Mouse (Mus musculus): Measurements from ENCODE around the gene Ccndbp1. TPM values are rescaled to one million over a fixed set of nuclear protein-coding genes. Genes with fewer than 3 reads are reported as not detected.
"Not testable (repeated sequence)": the region's sequence is repeated elsewhere in the genome, so short reads cannot be mapped to it uniquely, and the experiment has no call there.

Gene Ccndbp1
- polyA plus RNA-seq, 1 experiment from 2014 or later, result 48.6 TPM

DNA sequence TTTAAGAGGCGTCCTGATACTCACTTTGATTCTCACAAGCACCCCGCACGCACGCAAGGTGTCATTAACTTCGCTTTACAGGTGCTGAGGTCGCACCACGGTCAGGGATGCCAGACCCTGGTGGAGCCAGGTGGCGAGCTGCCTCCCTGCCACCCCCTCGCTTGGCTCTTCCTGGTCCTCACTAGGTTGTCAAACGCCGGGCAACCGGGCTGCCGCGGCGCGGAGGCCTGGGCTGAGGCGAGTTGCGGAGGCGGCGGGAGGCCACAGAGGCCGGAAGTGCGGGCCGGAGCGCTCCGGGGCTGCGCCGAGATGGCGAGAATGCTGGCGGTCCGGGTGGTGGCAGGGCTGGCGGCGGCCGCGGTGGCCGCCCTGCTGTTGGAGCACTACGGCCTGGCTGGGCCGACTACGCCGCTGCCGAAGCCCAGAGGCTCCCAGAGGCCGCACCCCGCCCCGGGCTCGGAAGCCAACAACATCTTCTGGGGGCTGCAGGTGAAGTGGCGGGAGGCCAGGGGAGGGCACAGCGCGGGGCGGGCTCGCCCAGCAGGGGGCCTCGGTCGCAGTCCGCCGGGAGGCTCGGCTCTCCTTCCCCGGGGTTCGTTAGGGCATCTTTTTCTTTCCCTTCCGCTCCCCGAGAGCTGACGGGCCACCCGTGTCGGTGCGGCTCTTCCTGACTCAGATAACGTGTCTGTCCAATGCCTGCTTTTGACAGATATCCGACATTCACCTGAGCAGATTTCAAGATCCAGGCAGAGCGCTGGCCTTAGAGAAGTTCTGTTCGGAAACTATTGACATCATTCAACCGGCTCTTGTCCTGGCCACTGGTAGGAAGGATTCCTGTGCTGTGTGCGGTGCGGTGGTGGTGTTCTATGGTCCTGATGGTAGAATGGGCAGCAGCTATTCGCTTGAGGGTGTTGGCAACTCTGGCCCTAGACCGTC, 30.9 kb upstream of the Ccndbp1 start, which contains the start of gene Tmem62:
Gene Tmem62 (plus strand): TSS at position 28 of the 936 bp plus-strand sequence.
- peak within 1 kb of the TSS; percentile 61 for H3K9ac ChIP-seq
- H3K9me3 ChIP-seq (replicated peaks), result no peaks in the 10 kb centered on the region
- H3K4me2 ChIP-seq, result peak within 1 kb of the TSS; percentile 81
- H3K27ac ChIP-seq, result peak within 1 kb of the TSS; percentile 64
- no peaks in the 10 kb centered on the region for H3K27me3 ChIP-seq
- ATAC-seq (replicated peaks; ENCODE audit: low FRiP score), result peak; percentile 86
- H3K4me3 ChIP-seq (replicated peaks), result peak within 1 kb of the TSS; percentile 70
- 2% methylated on average over 56 of the region's 71 CpGs for WGBS
- peaks cover 8% of the 10 kb centered on the region; the same call in 1 of the 2 replicates for H3K4me1 ChIP-seq
- H3K36me3 ChIP-seq, result no peaks in the 10 kb centered on the region

GRCm38 (mm10) chr2:120977926-120978692, 30.1 kb upstream of the Ccndbp1 start:
- Histone ChIP-seq H3K9ac (peak overlapping the region; percentile 61; the same call in 1 of the 2 replicates), H3K36me3 (no peaks in the 10 kb centered on the region), H3K27ac (peak overlapping the region; percentile 64; the same call in 1 of the 2 replicates), H3K27me3 (no peaks in the 10 kb centered on the region), H3K4me1 (peaks cover 5% of the 10 kb centered on the region; the same call in 1 of the 2 replicates), H3K9me3 (replicated peaks) (no peaks in the 10 kb centered on the region), H3K4me3 (replicated peaks) (peak overlapping the region; percentile 70), H3K4me2 (peak overlapping the region; percentile 81)
- 74% methylated on average over 8 of the region's 8 CpGs for WGBS
- ATAC-seq (replicated peaks; ENCODE audit: low FRiP score), result peak; percentile 12; the same call in 1 of the 2 replicates

DNA sequence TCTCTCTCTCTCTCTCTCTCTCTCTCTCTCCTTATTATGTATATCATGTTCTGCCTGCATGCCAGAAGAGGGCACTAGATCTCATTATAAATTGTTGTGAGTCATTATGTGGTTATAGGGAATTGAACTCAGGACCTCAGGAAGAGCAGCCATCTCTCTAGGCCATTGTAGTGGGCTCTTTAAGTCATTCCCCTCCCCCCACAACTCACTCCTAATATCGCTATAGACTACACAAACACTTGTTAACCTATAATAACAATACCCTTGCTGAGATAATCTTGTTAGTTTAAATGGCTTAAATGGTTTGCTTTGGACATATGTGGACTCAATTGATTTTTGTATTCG, 29.5 kb upstream of the Ccndbp1 start:
- Histone ChIP-seq H3K27ac (no peak overlapping the region), H3K36me3 (no peaks in the 10 kb centered on the region), H3K27me3 (no peaks in the 10 kb centered on the region), H3K4me2 (no peak overlapping the region), H3K4me1 (0 out of 2 replicates have a peak, but pooled peaks cover 5% of the 10 kb centered on the region), H3K4me3 (replicated peaks) (no peak overlapping the region), H3K9me3 (replicated peaks) (no peaks in the 10 kb centered on the region), H3K9ac (no peak overlapping the region)
- no peak for ATAC-seq (replicated peaks; ENCODE audit: low FRiP score)
- WGBS, result 70% methylated on average over 2 of the region's 2 CpGs

GRCm38 (mm10) chr2:120979819-120980218, 28.4 kb upstream of the Ccndbp1 start:
- Histone ChIP-seq H3K9ac (no peak overlapping the region), H3K9me3 (replicated peaks) (no peaks in the 10 kb centered on the region), H3K4me3 (replicated peaks) (no peak overlapping the region), H3K27ac (no peak overlapping the region), H3K36me3 (no peaks in the 10 kb centered on the region), H3K4me1 (0 out of 2 replicates have a peak, but pooled peaks cover 5% of the 10 kb centered on the region), H3K27me3 (no peaks in the 10 kb centered on the region), H3K4me2 (no peak overlapping the region)
- no peak for ATAC-seq (replicated peaks; ENCODE audit: low FRiP score)
- WGBS, result 100% methylated on average over 1 of the region's 1 CpGs

DNA sequence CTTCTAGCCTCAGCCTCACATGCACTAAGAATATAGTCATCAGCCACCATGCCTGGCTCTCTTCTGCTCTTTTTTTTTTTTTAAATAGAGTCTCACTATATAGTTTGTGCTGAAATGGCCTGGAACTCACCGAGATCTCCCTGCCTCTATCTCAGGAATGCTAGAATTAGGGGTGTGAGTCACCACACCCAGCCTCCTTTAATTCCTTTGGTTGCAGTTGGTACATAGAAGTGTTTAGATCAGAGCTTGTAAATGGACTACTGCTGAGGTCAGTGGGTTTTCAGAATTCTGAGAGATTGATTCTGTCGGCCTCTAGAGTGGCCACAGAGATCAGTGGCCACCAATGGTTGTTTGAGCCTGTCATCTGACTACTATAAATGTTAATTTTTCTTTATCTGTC, 27.3 kb upstream of the Ccndbp1 start:
- no peak overlapping the region for H3K9ac ChIP-seq
- 78% methylated on average over 2 of the region's 2 CpGs for WGBS
- no peak overlapping the region for H3K27ac ChIP-seq
- no peak overlapping the region for H3K4me3 ChIP-seq (replicated peaks)
- H3K4me2 ChIP-seq, result no peak overlapping the region
- H3K9me3 ChIP-seq (replicated peaks), result no peaks in the 10 kb centered on the region
- H3K36me3 ChIP-seq, result no peaks in the 10 kb centered on the region
- H3K27me3 ChIP-seq, result no peaks in the 10 kb centered on the region
- no peak for ATAC-seq (replicated peaks; ENCODE audit: low FRiP score)
- 0 out of 2 replicates have a peak, but pooled peaks cover 5% of the 10 kb centered on the region for H3K4me1 ChIP-seq

DNA sequence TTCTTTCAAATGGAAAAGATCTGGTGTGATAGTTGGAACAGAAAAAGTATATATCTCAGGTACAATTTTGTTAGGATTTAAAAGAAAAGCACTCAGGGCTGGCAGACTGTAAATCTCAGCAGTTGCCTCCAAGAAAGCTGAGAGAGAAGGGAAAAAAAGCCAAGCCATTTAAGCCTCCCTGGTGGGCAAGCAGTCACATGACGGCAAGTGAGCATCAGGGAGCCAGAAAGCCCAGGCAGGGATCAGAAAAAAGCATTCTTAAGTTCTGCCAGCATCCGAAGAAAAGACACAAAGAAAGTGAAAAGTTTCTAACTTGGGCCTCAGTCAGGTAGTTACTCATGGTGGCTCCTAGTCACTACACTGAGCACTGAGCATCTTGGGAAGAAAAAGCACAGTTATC, 24.6 kb upstream of the Ccndbp1 start:
- no peaks in the 10 kb centered on the region for H3K9me3 ChIP-seq (replicated peaks)
- no peaks in the 10 kb centered on the region for H3K27me3 ChIP-seq
- no peak for ATAC-seq (replicated peaks; ENCODE audit: low FRiP score)
- no peaks in the 10 kb centered on the region for H3K36me3 ChIP-seq
- no peaks in the 10 kb centered on the region for H3K4me1 ChIP-seq
- WGBS, result 25% methylated on average over 2 of the region's 2 CpGs
- H3K27ac ChIP-seq, result no peak overlapping the region
- H3K9ac ChIP-seq, result no peak overlapping the region
- no peak overlapping the region for H3K4me3 ChIP-seq (replicated peaks)
- no peak overlapping the region for H3K4me2 ChIP-seq

GRCm38 (mm10) chr2:120985241-120985640, 23.0 kb upstream of the Ccndbp1 start:
- ATAC-seq (replicated peaks; ENCODE audit: low FRiP score), result no peak
- Histone ChIP-seq H3K27ac (no peak overlapping the region), H3K4me1 (no peaks in the 10 kb centered on the region), H3K9ac (no peak overlapping the region), H3K4me3 (replicated peaks) (no peak overlapping the region), H3K36me3 (no peaks in the 10 kb centered on the region), H3K27me3 (no peaks in the 10 kb centered on the region), H3K9me3 (replicated peaks) (no peaks in the 10 kb centered on the region), H3K4me2 (no peak overlapping the region)
- 95% methylated on average over 1 of the region's 1 CpGs for WGBS

DNA sequence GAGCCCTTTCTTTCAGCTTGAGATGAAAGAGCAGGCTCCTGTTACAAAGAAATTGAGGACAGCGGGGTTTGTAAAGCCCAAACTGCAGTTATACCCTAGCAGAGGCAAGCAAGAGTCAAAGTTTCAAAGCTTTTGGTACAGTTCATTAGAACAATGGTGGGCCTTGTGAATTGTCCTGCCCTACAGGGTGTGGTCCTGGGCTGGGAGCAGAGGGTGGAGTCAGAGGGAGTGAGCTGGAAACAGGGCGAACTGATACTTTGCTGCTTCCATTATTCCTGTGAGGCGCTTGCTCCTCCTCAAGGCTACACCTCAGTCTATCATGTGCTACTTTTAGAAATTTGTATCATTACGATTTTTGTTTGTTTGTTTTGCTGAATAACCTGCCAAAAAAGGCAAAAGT, 17.0 kb upstream of the Ccndbp1 start:
- H3K9me3 ChIP-seq (replicated peaks), result no peaks in the 10 kb centered on the region
- H3K4me2 ChIP-seq, result no peak overlapping the region
- no peaks in the 10 kb centered on the region for H3K27me3 ChIP-seq
- no peak overlapping the region for H3K4me3 ChIP-seq (replicated peaks)
- no peak overlapping the region for H3K27ac ChIP-seq
- H3K4me1 ChIP-seq, result no peaks in the 10 kb centered on the region
- ATAC-seq (replicated peaks; ENCODE audit: low FRiP score), result no peak
- no peaks in the 10 kb centered on the region for H3K36me3 ChIP-seq
- WGBS, result 74% methylated on average over 4 of the region's 4 CpGs
- no peak overlapping the region for H3K9ac ChIP-seq

DNA sequence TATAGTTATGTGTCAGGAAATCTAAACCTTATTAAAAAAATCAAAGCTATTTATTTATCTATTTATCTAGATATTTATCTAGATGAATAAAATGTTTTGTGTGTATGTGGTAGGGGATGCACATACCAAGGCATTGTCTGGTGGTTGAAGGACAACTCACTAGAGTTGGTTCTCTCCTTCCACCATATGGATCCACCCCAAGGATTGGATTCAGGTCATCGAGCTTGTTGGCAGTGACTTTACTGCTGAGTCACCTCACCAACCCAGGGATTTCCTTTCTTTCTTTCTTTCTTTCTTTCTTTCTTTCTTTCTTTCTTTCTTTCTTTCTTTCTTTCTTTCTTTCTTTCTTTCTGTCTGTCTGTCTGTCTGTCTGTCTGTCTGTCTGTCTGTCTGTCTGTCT, 11.6 kb upstream of the Ccndbp1 start:
- 68% methylated on average over 1 of the region's 1 CpGs for WGBS
- not testable (repeated sequence) for ATAC-seq (replicated peaks; ENCODE audit: low FRiP score)

GRCm38 (mm10) chr2:120998863-120999262, 9.3 kb upstream of the Ccndbp1 start:
- WGBS, result 89% methylated on average over 8 of the region's 8 CpGs

More for the DNA sequence above, 11.6 kb upstream of the Ccndbp1 start:
- H3K9ac ChIP-seq; H3K4me2 ChIP-seq; H3K9me3 ChIP-seq (replicated peaks); H3K27ac ChIP-seq; H3K27me3 ChIP-seq; H3K4me3 ChIP-seq (replicated peaks); H3K36me3 ChIP-seq; H3K4me1 ChIP-seq: not testable (repeated sequence)

DNA sequence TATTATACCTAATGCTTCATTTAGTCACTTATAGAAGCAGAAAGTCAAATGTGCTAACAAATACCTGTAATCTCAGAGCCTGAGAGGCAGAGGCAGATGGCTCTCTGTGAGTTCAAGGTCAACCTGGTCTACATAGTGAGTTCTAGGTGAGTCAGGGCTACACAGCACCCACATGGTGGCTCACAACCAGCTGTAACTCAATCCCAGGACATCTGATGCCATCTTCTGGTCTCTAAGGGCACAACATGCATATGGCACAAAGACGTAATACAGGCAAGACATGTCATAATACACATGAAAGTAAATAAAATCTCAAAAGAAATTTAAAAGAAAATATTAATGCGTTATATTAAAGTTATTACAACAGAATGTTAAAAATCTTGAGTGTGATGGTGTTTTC, 4.6 kb upstream of the Ccndbp1 start:
- Histone ChIP-seq H3K27me3 (no peaks in the 10 kb centered on the region), H3K36me3 (no peaks in the 10 kb centered on the region), H3K4me1 (peaks cover 4% of the 10 kb centered on the region; the same call in 1 of the 2 replicates), H3K4me2 (no peak overlapping the region), H3K9ac (no peak overlapping the region), H3K9me3 (replicated peaks) (no peaks in the 10 kb centered on the region), H3K4me3 (replicated peaks) (no peak overlapping the region), H3K27ac (no peak overlapping the region)
- WGBS, result 82% methylated on average over 2 of the region's 2 CpGs
- no peak for ATAC-seq (replicated peaks; ENCODE audit: low FRiP score)

More at GRCm38 (mm10) chr2:120998863-120999262, 9.3 kb upstream of the Ccndbp1 start:
- Histone ChIP-seq H3K27ac (no peak overlapping the region), H3K36me3 (no peaks in the 10 kb centered on the region), H3K9me3 (replicated peaks) (no peaks in the 10 kb centered on the region), H3K4me1 (no peaks in the 10 kb centered on the region), H3K9ac (no peak overlapping the region), H3K27me3 (no peaks in the 10 kb centered on the region), H3K4me2 (no peak overlapping the region), H3K4me3 (replicated peaks) (no peak overlapping the region)
- ATAC-seq (replicated peaks; ENCODE audit: low FRiP score), result no peak
